Comparison of ENCODE assay signal across 10 mouse cellular contexts in the genomic region with DNA sequence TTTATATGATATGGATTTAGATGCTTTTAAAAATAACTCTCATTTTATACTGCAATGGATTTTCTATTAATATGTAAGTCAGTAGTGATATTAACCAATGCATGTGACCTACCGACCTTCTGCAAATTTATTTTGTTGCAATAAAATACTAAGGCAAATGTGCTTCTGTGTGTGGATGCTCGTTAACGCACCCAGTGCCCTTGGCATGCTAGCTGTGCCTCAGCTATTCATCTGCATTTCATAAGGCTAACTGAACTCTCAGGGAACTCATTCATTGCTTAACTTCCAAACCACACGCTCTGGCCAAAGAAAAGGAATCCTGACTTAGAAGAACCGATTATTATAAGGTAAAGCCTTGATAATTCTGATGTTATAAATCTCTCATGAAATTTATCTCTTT.
DNase-seq lines count a peak whose midpoint lies in the region; ATAC-seq and TF ChIP-seq lines count a peak whose summit lies in the region.
"Had no signal": no experiment of that assay in that cellular context is flagged by ENCODE, and none has a peak within 500 bp of the region (broad histone marks: within the 10 kb centered on the region; RNA-seq: fewer than 3 reads in every experiment).

No protein-coding gene starts in this region.

- no peaks in the 10 kb centered on the region for H3K9me3 ChIP-seq in intestine, embryonic 14.5 days (ENCODE audit: control insufficient read depth, low read length)
- no peaks in the 10 kb centered on the region for H3K9me3 ChIP-seq in intestine, embryonic 16.5 days (ENCODE audit: control insufficient read depth, low read length)
- H3K9me3 ChIP-seq in embryonic facial prominence, embryonic 10.5 days = no peaks in the 10 kb centered on the region
- no peaks in the 10 kb centered on the region for H3K9me3 ChIP-seq in hindbrain, embryonic 10.5 days
- H3K9me3 ChIP-seq in limb, embryonic 15.5 days = no peaks in the 10 kb centered on the region
- H3K9me3 ChIP-seq: liver, embryonic 13.5 days had no signal

- H3K27me3 ChIP-seq in intestine, embryonic 14.5 days (replicated peaks; ENCODE audit: control insufficient read depth, insufficient read depth, low read length) = no peaks in the 10 kb centered on the region
- no peaks in the 10 kb centered on the region for H3K27me3 ChIP-seq in intestine, embryonic 16.5 days (replicated peaks; ENCODE audit: control insufficient read depth, insufficient read depth, low read length)
- 0 out of 2 replicates have a peak, but pooled peaks cover 4% of the 10 kb centered on the region for H3K27me3 ChIP-seq in embryonic facial prominence, embryonic 10.5 days (replicated peaks; ENCODE audit: low read depth, poor library complexity, severe bottlenecking)
- no peaks in the 10 kb centered on the region; the same call in 1 of the 2 replicates for H3K27me3 ChIP-seq in hindbrain, embryonic 10.5 days (ENCODE audit: insufficient read depth, poor library complexity, severe bottlenecking)
- no peaks in the 10 kb centered on the region for H3K27me3 ChIP-seq in limb, embryonic 15.5 days
- H3K27me3 ChIP-seq: liver, embryonic 13.5 days had no signal

- peak; percentile 27 for DNase-seq in intestine, embryonic 14.5 days (ENCODE audit: low spot score)
- DNase-seq in embryonic facial prominence, embryonic 10.5 days (ENCODE audit: low spot score) = no peak
- DNase-seq in hindbrain, embryonic 10.5 days (ENCODE audit: low spot score) = no peak
- DNase-seq in ovary, postnatal 36 days (ENCODE audit: low spot score) = no peak
- no peak for DNase-seq in cerebellum, adult 18-20 months
- DNase-seq in gastrocnemius, adult 2 months = no peak
- DNase-seq: kidney, adult 2 months; liver, embryonic 13.5 days had no signal

- no peak overlapping the region for H3K4me2 ChIP-seq in intestine, embryonic 14.5 days (ENCODE audit: low read length)
- H3K4me2 ChIP-seq in intestine, embryonic 16.5 days (ENCODE audit: low read depth, low read length) = no peak overlapping the region
- no peak overlapping the region for H3K4me2 ChIP-seq in limb, embryonic 15.5 days
- H3K4me2 ChIP-seq: liver, embryonic 13.5 days had no signal

- no peak overlapping the region for H3K4me3 ChIP-seq in intestine, embryonic 14.5 days (ENCODE audit: low read depth, low read length)
- H3K4me3 ChIP-seq in intestine, embryonic 16.5 days (ENCODE audit: low read length) = no peak overlapping the region
- H3K4me3 ChIP-seq in embryonic facial prominence, embryonic 10.5 days = no peak overlapping the region
- peak overlapping the region; percentile 13; the same call in 1 of the 2 replicates for H3K4me3 ChIP-seq in hindbrain, embryonic 10.5 days
- H3K4me3 ChIP-seq in limb, embryonic 15.5 days = no peak overlapping the region
- H3K4me3 ChIP-seq in gastrocnemius, adult 2 months = no peak overlapping the region
- H3K4me3 ChIP-seq: liver, embryonic 13.5 days had no signal

- no peak for ATAC-seq in intestine, embryonic 14.5 days (replicated peaks; ENCODE audit: low FRiP score, low TSS enrichment, low read depth)
- no peak for ATAC-seq in intestine, embryonic 16.5 days
- ATAC-seq in limb, embryonic 15.5 days (ENCODE audit: insufficient number of reproducible peaks, low FRiP score, low TSS enrichment, low read depth) = no peak

- TF ChIP-seq CTCF in gastrocnemius, adult 2 months (IDR thresholded peaks at IDR 0.05) = no peak

- H3K36me3 ChIP-seq in intestine, embryonic 14.5 days (ENCODE audit: control insufficient read depth, insufficient read depth, low read length) = no peaks in the 10 kb centered on the region
- no peaks in the 10 kb centered on the region for H3K36me3 ChIP-seq in intestine, embryonic 16.5 days (ENCODE audit: control insufficient read depth, insufficient read depth, low read length)
- H3K36me3 ChIP-seq in embryonic facial prominence, embryonic 10.5 days (replicated peaks) = no peaks in the 10 kb centered on the region
- H3K36me3 ChIP-seq in hindbrain, embryonic 10.5 days = no peaks in the 10 kb centered on the region
- no peaks in the 10 kb centered on the region for H3K36me3 ChIP-seq in limb, embryonic 15.5 days
- H3K36me3 ChIP-seq: liver, embryonic 13.5 days had no signal

- H3K9ac ChIP-seq in intestine, embryonic 14.5 days (ENCODE audit: low read length) = no peak overlapping the region
- no peak overlapping the region for H3K9ac ChIP-seq in intestine, embryonic 16.5 days (ENCODE audit: low read depth, low read length)
- H3K9ac ChIP-seq in limb, embryonic 15.5 days = no peak overlapping the region
- H3K9ac ChIP-seq: liver, embryonic 13.5 days had no signal

- intact Hi-C loops in gastrocnemius, adult 2 months (cut with DNase I) = no loop called here

- no peaks in the 10 kb centered on the region for H3K4me1 ChIP-seq in intestine, embryonic 14.5 days (replicated peaks; ENCODE audit: control insufficient read depth, insufficient read depth, low read length)
- H3K4me1 ChIP-seq in intestine, embryonic 16.5 days (ENCODE audit: control insufficient read depth, insufficient read depth, low read length) = no peaks in the 10 kb centered on the region
- peaks cover 17% of the 10 kb centered on the region for H3K4me1 ChIP-seq in embryonic facial prominence, embryonic 10.5 days
- peaks cover 26% of the 10 kb centered on the region for H3K4me1 ChIP-seq in hindbrain, embryonic 10.5 days (replicated peaks)
- peaks cover 11% of the 10 kb centered on the region for H3K4me1 ChIP-seq in limb, embryonic 15.5 days
- H3K4me1 ChIP-seq: liver, embryonic 13.5 days had no signal

- whole genome bisulfite sequencing in intestine, embryonic 14.5 days = 73% methylated on average over 5 of the region's 5 CpGs
- 71% methylated on average over 5 of the region's 5 CpGs for WGBS in intestine, embryonic 16.5 days
- 60% methylated on average over 5 of the region's 5 CpGs for WGBS in embryonic facial prominence, embryonic 10.5 days
- WGBS in hindbrain, embryonic 10.5 days = 62% methylated on average over 5 of the region's 5 CpGs
- 44% methylated on average over 5 of the region's 5 CpGs for WGBS in limb, embryonic 15.5 days

- no peak overlapping the region for H3K27ac ChIP-seq in intestine, embryonic 14.5 days (ENCODE audit: low read depth)
- H3K27ac ChIP-seq in intestine, embryonic 16.5 days (ENCODE audit: low read length) = no peak overlapping the region
- peak overlapping the region; percentile 67 for H3K27ac ChIP-seq in embryonic facial prominence, embryonic 10.5 days (replicated peaks)
- H3K27ac ChIP-seq in hindbrain, embryonic 10.5 days = peak overlapping the region; percentile 85
- peak overlapping the region; percentile 40; the same call in 1 of the 2 replicates for H3K27ac ChIP-seq in limb, embryonic 15.5 days
- no peak overlapping the region for H3K27ac ChIP-seq in gastrocnemius, adult 2 months
- H3K27ac ChIP-seq: liver, embryonic 13.5 days had no signal

Comparison
In these comparisons a context has a peak if more than half of its experiments do, and no peak if none do; other contexts are left out.
1. H3K27ac ChIP-seq: peak in embryonic facial prominence, embryonic 10.5 days (single experiment), hindbrain, embryonic 10.5 days (single experiment) and limb, embryonic 15.5 days (single experiment); none in intestine, embryonic 14.5 days (single experiment), intestine, embryonic 16.5 days (single experiment) and gastrocnemius, adult 2 months (single experiment).